Mouse (Mus musculus) thymus, postnatal 25 days (tissue): ENCODE data around the gene Ppp2r5a.

Source experiments
- DNase-seq: peaks from one replicate; pipeline ENCODE4 v3.0.0; 2022

Ppp2r5a gene

GRCm38 (mm10) chr1:191374993-191375643 lies 28.0 kb downstream of the Ppp2r5a start:
- no peak for DNase-seq

- DNase-seq, result no peak
These were observed 33.9 kb downstream of the Ppp2r5a start for GRCm38 (mm10) chr1:191369140-191369539.

DNA sequence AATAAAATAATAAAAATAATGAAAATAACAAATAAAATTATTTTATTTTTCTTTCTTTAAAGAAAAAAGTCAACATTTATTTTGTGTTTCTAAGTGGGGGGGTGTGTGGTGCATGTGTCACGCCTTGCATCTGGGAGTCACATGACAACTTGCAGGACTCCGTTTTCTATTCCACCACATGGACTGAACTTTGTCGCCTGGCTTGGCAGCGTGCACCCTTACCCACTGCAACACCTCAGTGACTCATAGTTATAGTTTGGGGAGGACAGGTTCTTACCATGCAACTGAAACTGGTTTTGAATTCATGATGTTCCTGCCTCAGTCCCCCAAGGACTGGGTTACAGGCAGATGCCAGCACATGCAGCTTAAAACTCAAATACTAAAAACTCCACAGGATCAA lies 34.9 kb downstream of the Ppp2r5a start:
- DNase-seq, result no peak

DNA sequence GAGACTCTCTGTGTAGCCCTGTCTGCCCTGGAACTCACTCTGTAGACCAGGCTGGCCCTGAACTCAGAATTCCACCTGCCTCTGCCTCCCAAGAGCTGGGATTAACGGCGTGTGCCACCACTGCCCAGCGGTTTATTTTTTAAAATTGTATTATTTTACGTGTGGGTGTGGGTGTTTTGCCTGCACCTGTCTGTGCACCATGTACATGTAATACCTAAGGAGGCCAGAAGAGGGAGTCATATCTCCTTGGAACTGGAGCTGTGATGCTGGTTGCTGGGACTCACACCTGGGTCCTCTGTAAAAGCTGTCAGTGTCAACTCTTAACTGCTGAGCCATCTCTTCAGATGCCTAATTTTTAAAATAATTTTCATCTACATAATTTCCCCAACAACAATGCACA lies 38.6 kb downstream of the Ppp2r5a start:
- peak; percentile 57 for DNase-seq

DNA sequence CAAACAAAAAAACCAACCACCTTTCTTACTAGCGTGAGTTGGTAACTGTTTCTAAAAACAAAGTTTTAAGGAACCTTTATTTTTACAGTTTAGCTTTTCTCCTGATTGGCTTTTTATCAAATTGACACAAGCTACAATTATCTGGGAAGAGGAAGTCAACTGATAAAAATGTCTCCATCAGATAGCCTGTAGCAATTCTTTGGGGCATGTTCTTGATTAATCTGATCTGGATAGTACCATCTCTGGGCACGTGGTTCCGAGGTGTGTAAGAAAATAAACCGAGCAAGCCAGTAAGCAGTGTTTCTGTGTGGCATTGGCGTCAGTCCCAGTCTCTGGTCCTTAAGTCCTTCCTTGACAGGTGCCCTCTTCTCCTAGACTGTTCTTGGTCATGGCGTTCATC lies 40.7 kb downstream of the Ppp2r5a start:
- DNase-seq, result no peak

- DNase-seq, result no peak
These were observed 43.6 kb downstream of the Ppp2r5a start for GRCm38 (mm10) chr1:191359478-191359877.

DNA sequence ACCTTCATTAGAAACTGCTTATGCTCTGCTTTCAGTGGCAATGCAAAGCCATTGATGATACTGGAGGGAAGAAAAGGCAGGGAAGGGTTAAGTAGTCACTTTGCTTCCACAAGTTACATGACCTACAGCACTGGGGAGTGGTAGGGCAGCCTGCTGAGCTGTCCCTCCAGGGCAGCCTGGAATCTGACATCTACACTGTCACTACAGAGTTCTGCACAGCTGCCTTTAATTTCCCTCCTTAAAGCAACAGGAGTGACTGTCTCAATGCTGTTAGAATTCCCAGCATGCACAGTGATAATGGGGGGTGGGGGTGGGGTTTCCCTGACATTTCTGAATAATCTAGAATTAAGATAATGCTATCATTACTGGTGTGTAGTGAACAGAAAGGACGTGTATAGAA lies 46.1 kb downstream of the Ppp2r5a start:
- DNase-seq, result no peak

- DNase-seq, result no peak
These were observed 49.2 kb downstream of the Ppp2r5a start for GRCm38 (mm10) chr1:191353836-191354235.

DNA sequence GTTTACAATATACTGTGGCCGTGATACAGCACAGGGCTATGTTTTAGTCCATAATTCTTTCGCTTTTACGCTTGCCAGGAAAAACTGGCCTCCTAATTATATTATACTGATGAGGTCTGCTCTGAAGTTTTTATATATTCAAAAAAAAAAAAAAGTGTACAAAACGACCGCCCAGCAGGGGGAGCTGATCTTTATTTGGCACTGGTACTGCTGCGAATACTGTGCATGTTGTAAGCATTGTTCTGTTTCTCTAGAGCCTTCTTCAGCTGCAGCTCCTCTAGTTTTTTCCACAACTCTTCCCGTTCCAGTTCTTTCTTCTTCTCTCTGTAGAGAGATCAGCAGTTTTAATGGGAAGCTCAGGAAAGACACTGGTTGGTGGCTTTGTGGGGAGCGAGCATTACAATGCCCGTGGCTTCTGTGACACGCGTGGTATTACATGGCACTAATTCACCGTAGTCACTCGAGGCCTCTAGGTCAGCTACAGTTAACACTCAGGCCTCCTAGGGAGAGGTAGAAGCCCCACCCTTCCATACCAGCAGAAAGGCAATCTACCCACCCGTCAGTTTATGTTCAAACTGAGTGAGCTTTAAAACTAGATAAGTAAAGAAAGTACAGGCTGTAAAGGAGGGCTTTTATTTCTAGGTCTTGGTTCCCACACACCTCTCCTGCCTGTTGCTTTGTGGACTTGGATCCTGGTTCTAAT lies 50.1 kb downstream of the Ppp2r5a start:
- peak; percentile 30 for DNase-seq

DNA sequence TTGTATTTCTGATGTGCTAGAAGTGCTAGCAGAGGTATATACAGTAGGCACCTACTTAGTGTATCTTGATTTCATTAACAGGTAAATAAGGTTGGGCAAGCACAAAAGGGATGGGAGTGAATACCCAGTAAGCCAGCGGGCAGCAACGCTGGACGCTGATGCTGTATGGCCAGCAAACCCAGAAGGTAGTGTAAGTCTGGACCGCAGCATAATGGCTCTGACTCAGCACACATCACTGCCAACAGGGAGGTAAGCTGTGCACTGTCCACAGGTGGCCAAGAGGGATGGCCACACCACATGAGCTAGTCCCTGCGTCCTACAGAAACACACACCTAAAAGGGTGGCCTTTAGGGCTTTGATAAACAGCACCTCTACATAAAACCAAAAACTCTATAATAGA lies 52.7 kb downstream of the Ppp2r5a start:
- no peak for DNase-seq

GRCm38 (mm10) chr1:191349486-191350037 lies 53.5 kb downstream of the Ppp2r5a start:
- DNase-seq, result no peak

DNA sequence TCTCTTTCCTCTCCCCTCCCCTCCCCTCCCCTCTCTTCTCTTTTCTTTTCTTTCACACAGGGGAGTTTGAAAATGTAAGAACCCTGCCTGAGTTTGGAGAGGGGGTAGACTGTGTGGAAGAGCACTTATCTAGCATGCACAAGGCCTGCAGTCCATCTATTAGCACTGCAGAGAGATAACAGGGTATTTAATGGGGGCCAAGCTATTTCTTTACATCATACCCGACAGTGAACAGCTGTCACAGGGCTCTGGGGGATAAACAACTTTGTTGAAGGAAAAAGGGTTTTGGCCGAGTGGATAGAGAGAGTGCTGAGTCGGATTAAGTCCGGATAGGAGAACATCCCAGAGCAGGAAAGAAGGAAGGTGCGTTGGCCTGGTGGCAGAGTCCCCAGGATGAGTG lies 54.1 kb downstream of the Ppp2r5a start:
- no peak for DNase-seq

DNA sequence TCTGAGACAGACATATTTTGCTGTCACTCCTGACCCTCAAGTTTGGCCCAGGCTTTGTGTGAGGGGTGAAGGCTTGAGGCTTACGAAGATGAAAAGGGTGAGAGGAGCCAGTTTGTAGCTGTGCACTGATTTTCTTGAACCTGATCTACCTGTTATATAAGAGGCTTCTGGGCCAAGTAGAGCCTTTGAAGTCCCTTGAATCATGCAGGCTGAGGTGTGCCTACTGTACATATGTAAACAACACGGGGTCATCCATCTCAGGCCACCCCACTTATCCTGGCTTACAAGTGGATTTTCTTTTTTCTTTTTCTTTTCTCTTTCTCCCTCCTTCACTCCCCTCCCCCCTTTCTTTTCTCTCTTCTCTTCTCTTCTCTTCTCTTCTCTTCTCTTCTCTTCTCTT lies 54.5 kb downstream of the Ppp2r5a start:
- no peak for DNase-seq

DNA sequence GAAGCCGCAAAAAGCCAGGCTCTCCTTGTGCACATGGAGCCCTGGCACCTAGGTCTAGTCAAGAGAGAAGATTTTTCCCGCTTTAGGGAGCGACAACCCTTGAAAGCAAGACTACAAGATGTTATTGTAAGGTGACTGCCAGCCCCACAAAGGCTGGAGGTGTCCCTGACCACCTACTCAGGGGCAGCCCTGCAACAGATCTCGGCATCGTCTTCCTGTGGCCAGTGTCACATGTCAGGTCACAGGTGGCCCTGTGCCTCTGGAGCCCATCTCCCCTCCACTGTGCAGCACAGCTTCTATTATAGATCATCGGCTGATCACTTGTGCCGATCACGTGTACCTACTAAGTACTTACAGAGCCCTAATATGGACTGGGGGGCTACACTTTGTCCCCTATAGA lies 55.5 kb downstream of the Ppp2r5a start:
- no peak for DNase-seq

- no peak for DNase-seq
These were observed 62.5 kb downstream of the Ppp2r5a start for GRCm38 (mm10) chr1:191340530-191340929.

DNA sequence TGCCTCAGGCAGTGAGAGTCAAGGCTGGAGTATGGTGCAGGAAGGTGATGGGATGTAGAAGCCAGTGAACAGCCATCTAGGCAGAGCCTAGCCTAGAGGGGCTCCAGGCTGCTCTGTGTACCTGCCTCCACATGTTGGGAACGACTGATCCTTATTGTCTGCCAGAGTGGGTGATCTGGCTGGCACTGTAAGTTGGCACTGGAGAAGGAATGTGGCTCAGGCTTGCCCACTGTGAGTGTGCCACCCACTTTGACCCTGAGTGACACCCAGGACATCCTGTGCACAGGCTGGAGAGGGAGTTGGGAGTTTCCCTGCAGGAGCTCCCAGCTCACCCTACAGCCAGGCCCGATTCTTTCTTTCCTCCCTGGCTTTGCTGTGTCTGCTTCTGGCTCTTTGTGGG lies 63.2 kb downstream of the Ppp2r5a start:
- DNase-seq, result no peak

GRCm38 (mm10) chr1:191334500-191334899 lies 68.6 kb downstream of the Ppp2r5a start:
- DNase-seq, result no peak

DNA sequence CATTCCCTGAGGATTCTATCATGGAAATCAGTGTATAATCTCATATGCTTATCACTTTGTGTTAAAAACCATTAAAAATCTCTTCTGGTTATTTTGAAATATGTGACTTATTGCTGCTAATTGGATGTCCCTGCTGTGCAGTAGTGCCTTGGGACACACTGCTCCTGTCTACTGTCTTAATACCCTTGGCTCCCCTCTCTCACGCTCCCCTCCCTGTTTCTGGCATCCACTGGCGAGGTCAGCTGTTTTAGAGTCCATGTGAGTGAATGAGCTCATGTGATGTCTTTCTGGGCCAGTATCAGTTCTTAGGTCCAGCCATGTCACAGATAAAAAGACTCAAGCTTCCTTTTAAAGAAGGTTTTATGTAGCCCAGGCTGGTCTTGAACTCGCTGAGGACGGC lies 72.7 kb downstream of the Ppp2r5a start:
- no peak for DNase-seq

GRCm38 (mm10) chr1:191328019-191328441 lies 75.0 kb downstream of the Ppp2r5a start:
- no peak for DNase-seq

- DNase-seq, result no peak
These were observed 75.8 kb downstream of the Ppp2r5a start for GRCm38 (mm10) chr1:191327258-191327657.

DNA sequence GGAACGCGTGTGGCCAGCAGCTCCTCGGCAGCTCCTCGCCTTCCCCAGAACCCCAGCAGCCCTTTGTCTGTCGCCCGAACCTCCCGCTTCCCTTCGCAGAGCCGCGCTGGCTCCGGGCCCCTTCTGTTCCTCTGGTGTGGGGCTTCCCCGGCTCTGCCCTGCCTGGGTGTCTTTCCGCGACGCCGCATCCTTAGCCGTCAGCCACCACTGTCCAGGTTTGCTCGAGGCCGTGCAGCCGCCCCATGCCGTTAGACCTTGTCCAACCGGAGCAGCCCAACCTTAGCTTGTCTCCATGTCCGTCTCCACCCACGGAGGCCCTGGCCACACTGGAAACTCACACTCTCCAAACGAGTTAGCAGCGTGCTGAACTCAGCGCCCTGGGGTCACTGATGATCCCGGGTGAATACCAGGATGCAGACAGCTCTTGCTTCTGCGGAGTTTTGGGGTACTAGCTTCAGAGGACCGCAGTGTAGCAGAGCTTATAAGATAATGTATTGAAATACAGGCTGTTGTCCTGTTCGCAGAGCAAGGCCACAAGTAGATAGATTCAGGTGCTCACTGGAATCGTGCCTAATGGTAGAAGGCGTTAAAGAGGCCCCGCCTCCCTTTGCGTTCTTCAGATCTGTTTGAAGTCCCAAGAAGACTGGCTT lies 76.7 kb downstream of the Ppp2r5a start:
- peak; percentile 76 for DNase-seq

DNA sequence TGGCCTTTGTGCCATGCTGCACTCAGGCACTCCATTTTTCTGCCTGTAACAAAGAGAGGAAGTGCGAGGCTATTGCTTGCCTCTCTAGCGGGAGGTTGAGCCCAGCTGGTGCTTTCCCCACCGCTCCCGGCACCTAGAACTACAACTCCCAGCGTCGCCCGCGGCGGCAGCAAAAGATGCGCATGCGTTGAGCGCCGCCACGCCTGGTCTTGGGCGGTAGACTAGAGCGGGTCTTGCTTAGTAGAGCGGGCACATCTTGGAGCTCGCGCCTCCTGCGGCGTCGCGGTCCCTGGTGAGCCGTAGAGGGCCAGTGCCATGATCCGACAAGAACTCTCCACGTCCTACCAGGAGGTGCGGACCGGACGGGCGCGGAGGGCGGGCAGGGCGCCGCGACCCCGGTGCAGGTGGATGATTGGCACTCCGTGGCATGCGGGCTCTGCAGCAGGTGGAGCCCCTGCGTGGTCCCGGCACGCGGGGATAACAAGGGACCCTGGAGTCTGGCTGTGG lies 77.3 kb downstream of the Ppp2r5a start, which contains the start of gene Tmem206:
Gene Tmem206 (plus strand): TSS at position 187 of the 507 bp plus-strand sequence.
- peak; percentile 97 for DNase-seq

DNA sequence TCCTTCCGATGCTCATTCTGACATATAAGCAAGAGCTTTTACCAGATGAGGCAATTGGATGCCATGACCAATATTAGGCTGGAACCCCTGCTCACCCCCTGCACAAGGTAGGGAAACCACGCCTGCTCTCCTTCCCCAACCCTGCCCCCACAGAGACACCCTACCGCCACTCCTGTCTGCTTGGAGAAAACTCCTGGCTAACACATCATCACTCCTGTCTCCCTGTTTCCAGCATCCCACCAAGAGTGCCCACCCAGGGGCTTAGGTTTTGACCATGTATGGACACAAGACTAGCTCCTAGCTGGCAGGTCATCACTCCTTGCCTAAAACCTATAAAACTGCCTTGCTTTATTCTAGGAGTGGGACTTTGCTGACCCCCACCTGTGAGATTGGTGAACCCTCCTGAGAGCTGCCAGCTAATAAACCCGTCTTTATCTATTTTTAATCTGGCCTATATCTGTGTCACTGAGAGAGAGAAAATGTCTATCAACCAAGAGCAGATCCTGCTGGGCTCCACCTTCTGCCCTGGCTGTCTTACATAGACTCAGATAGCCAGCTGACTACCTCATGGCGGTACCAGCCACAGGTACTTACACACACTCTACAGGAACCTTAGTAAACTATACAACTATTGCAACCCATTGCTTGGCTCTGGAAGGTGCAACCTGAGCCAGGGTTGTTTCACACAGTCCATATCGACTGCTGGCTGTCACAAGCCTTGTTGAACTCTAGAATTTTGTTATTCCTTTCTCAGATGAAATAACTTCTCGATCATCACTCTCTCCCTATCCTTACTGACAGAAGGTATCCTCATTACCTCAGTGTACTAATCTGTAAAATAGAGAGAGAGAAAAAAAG lies 78.1 kb downstream of the Ppp2r5a start:
- DNase-seq, result no peak
